Mouse (Mus musculus): ENCODE measurements around the gene Cramp1l.
A peak's percentile ranks its signal among the peaks of the same experiment; 100 is the strongest.

Cramp1l gene

GRCm38 (mm10) chr17:25015655-25016291 is at the start of gene Cramp1l, which contains the start of gene Ift140:
Gene Cramp1l, minus strand, starts transcription at chr17:25015788.
Gene Ift140, plus strand, starts transcription at chr17:25016085.
- peak; percentile 99 for DNase-seq

GRCm38 (mm10) chr17:25065189-25065588 is 49.6 kb upstream of the Cramp1l start:
- no peak for DNase-seq

GRCm38 (mm10) chr17:25064351-25064750 is 48.8 kb upstream of the Cramp1l start:
- DNase-seq: no peak

GRCm38 (mm10) chr17:25063872-25064271 is 48.3 kb upstream of the Cramp1l start:
- no peak for DNase-seq

GRCm38 (mm10) chr17:25063261-25063660 is 47.7 kb upstream of the Cramp1l start:
- DNase-seq: no peak

GRCm38 (mm10) chr17:25057041-25057440 is 41.5 kb upstream of the Cramp1l start:
- no peak for DNase-seq

DNA sequence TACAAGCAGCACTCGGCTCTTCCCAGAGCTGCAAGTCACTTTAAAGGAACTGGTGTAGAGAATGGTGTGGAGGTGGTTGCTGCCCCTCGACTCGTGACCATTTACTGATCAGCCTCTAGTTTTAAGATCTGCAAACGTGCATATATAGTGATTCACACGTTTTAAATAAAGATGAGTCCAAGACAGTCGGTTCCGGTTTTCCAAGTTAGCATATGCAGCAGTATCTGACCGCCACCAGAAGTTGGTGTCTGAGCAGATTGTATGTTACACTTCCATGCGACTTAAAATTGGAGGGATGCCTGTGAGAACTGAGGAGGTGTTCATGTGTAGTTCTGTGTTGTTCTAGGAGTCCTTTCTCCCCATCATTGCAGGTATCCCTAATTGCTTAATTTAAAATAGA is 37.7 kb upstream of the Cramp1l start:
- DNase-seq: no peak

- no peak for DNase-seq
These were observed 31.6 kb upstream of the Cramp1l start for GRCm38 (mm10) chr17:25047143-25047542.

GRCm38 (mm10) chr17:25045281-25045680 is 29.7 kb upstream of the Cramp1l start:
- no peak for DNase-seq

DNA sequence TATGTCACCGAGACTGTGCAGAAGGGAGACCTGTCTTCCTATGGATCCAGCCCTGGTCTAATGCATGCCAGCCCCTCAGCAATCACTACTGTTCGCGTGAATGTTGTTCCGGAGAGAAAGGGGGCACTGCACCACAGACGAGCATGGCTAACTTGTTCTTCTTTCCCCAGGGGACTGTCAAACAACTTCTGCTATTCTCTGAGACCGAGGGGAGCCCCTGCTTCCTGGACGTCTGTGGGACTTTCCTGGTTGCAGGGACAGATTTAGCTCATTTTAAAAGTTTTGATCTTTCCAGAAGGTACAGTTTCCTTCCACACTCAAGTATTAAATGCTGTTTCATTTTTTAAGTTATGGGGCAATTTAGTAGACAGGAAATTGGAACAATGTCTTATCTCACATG is 29.3 kb upstream of the Cramp1l start:
- DNase-seq: no peak

DNA sequence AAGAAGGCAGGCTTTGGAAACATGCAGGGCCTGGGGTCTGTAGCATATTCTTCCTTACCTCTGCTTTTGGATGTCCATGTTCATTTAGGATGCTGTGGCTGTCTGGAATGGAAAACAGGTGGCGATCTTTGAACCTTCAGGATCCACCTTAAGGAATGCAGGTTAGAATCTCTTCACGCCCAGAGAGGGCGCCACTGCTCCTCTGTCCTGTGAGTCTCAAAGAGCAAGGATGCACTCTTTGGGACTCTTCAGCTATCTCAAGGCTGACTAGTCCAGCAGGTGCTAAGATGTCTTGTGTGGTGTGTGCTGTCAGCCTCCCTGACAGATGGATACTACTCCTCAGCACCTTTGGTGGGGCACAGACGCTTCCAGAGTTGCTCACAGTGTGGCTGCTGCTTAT is 20.6 kb upstream of the Cramp1l start:
- no peak for DNase-seq

- peak; percentile 67 for DNase-seq
These were observed 924 bp upstream of the Cramp1l start for GRCm38 (mm10) chr17:25016292-25017132.

DNA sequence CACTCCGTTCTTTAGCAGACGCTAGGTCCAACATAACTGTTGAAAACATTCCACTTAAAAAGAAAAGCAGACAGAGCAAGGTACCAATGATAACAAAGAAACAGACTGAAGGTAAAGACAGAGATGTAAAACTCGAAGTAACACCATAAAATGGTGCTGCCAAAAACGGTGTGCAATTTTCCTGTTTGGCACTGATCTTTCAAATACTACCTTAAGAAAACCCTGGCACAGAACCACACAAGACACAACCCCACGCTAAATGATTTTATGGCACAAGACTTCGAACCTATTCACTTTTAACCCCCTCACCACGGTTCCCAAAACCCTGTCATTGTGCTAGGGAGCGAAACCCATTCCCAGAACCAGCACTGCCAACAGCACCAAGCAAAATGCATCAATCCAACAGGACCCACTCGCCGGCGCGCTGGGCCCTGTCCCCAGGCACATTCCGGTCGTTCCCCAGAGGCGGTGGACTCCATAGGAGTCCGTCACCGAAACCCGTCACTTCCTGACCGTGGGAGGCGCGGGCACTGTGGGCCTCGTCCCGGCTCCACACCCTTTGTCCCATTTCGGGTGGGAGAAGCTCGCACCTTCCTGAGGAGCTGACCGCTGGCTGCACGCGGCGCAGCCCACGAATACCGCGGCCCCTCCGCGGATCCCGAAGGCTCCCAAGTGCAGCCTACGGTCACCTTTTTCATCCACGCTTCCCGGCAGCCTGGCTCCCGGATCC is 582 bp downstream of the Cramp1l start:
- DNase-seq: peak; percentile 59

DNA sequence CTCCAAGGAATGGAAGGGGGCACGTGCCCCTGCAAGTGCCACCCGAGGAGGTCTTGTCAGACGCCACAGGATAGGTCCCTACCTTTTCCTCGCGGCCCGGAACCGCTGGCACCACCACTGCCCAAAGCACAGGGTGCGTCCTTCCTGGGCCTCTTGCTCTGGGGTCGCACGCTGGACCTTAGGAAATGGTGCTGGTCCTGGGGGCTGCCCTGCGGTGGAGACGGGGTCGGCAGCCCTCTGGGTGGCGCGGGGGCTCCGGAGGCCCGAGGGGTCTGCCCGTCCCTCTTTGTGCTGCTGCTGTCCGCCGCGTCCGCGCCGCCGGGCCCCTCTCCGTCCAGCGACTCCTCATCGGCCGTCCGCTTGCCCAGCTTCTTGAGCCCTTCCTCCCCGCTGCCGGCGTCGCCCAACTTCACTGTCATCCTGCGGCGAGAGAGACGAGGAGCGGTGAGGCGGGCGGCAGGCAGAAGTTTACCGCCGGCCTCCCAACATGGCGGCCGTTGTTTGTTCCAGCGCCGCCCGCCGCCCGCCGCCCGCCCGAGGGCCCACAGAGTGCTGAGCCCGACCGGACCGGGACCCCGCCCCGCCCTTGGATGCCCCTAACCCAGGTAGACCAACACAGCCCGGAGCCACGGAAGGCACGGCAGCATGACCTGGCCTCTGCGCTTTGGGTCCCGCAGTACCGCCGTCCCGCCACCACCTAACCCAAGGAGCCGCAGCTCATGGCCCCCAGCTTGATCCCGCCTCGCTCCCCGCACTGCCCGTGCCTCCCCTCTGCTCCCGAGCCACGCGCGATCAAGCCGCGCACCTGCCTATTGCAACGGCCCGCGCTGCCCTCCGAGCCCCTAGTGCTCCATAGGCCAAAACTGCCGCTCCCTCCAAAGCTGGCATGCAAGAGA is 1.7 kb downstream of the Cramp1l start:
- peak; percentile 14 for DNase-seq

DNA sequence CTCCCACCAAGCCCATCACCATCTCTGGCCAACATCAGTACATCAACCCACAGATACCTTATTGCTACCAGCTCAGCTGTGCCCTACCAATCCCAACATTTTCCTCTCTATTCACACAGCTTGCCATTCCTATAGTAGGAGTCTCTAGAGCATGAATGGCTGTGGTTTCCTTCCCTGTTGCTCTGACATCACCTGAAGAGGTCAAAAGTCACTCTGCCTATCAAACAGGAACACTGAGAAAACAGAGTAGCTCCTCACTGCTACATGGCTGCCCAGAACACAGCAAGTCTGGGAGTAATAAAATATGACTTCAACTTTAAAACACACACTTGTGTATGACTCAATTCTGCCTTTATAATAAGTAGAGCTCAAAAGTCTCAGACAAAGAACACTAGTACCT is 8.1 kb downstream of the Cramp1l start:
- DNase-seq: no peak

DNA sequence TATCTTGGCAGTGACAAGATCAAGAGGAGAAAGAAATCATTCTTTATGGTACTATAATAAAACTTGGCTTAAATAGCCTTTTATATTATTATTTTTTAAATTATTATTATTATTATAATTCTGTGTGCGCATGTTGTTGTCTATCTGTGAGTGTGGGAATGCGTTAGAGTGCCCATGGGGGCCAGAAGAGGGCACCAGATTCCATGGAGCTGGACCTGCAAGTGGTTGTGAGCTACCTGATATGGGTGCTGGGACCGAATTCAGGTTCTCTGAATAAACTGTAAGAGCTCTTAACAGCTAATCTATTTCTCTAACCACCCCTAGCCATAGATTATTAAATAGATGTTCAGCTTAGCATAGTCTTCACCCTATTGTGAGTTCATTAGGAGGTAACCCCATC is 10.5 kb downstream of the Cramp1l start:
- no peak for DNase-seq

GRCm38 (mm10) chr17:24994721-24995120 is 20.9 kb downstream of the Cramp1l start:
- DNase-seq: no peak

DNA sequence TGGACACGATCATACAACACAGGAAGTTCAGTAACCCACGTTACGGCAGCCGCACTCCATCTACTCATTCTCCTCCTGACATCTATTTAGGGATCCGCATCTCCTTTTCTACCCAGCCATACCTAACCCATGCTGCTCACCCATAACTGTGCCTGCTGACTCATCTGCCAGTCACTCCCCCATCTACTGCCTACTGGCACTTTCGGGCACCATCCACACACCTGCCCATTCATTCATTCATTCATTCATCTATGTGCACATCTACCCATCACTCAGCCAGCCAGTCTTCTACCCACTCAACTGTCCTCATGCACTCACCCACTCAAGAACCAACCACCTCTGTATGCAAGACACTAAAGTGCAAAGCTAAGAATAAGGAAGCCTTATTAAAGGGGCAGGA is 28.4 kb downstream of the Cramp1l start:
- no peak for DNase-seq

- DNase-seq: no peak
These were observed 54.5 kb downstream of the Cramp1l start for GRCm38 (mm10) chr17:24960852-24961715.

- peak; percentile 98 for DNase-seq
These were observed 55.3 kb downstream of the Cramp1l start, which contains the start of gene Jpt2 for GRCm38 (mm10) chr17:24960135-24960851. Gene Jpt2, minus strand, starts transcription at chr17:24960689.

DNA sequence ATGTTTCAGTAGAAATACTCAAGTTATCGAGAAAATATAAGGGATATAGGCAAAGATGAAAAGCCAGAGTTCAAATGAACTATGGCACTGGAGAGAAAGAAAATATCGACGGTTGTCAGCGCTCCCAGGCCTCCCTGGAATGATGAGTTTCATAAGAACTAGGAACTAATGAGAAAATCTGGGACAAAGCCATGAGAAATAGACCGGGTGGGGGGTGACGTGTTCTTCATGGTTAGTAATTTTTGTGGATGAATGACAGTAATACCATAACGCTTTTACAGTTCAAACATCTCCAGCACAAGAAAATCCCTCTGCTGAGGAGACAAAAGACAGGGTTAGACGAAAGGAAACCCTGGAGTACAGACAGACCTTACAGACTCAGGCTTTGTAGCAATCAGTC is 56.2 kb downstream of the Cramp1l start:
- DNase-seq: no peak
